Mouse (Mus musculus) limb, embryonic 11.5 days (tissue): ENCODE data around the gene Grik4. TPM values are rescaled to one million over a fixed set of nuclear protein-coding genes. Genes with fewer than 3 reads are reported as not detected.

Experiments used
- ATAC-seq: fragments of 200-750 bp; cut with Nextera tagmentation; 2 replicates; pipeline ENCODE4 v1.8.0; 2017; ENCODE audit warnings: low read depth; ENCODE audit not compliant: insufficient number of reproducible peaks, low FRiP score, low TSS enrichment
- DNase-seq: peaks from one replicate; pipeline ENCODE4 v3.0.0-alpha.2; 2015; ENCODE audit warnings: low spot score
- H3K27ac ChIP-seq: fragments of 300-500 bp; sonication (generic); replicated peaks from 2 replicates; pipeline ENCODE4 v1.5.1; 2014; ENCODE audit warnings: low read depth, mild to moderate bottlenecking, low read length
- H3K27me3 ChIP-seq: fragments of 300-500 bp; sonication (generic); 2 replicates; pipeline ENCODE4 v1.6.1; 2014; ENCODE audit warnings: mild to moderate bottlenecking, low read length, mixed read lengths; ENCODE audit not compliant: control insufficient read depth, insufficient read depth
- H3K36me3 ChIP-seq: fragments of 300-500 bp; sonication (generic); 2 replicates; pipeline ENCODE4 v1.6.1; 2014; ENCODE audit warnings: mild to moderate bottlenecking, low read length, moderate library complexity, mixed read lengths; ENCODE audit not compliant: control insufficient read depth, insufficient read depth
- H3K4me1 ChIP-seq: fragments of 300-500 bp; sonication (generic); 2 replicates; pipeline ENCODE4 v1.6.1; 2014; ENCODE audit warnings: low read length, mixed read lengths; ENCODE audit not compliant: control insufficient read depth, insufficient read depth
- H3K4me2 ChIP-seq: fragments of 300-500 bp; sonication (generic); 2 replicates; pipeline ENCODE4 v1.6.1; 2014; ENCODE audit warnings: low read depth, mild to moderate bottlenecking, moderate library complexity; ENCODE audit not compliant: severe bottlenecking
- H3K4me3 ChIP-seq: fragments of 300-500 bp; sonication (generic); 2 replicates; pipeline ENCODE4 v1.5.1; 2014; ENCODE audit warnings: low read depth, low read length
- H3K9ac ChIP-seq: fragments of 300-500 bp; sonication (generic); 2 replicates; pipeline ENCODE4 v1.6.1; 2014; ENCODE audit warnings: mild to moderate bottlenecking, low read length
- H3K9me3 ChIP-seq: fragments of 300-500 bp; sonication (generic); 2 replicates; pipeline ENCODE4 v1.6.1; 2016; ENCODE audit warnings: low read length; ENCODE audit not compliant: control insufficient read depth
- WGBS: fragments of 180-500 bp; shearing (Covaris S2); extraction: QIAGEN DNeasy Blood & Tissue Kit; methylation state at CpG from one replicate; pipeline ENCODE4 v1.1.7; 2014; 5-methylcytosine and 5-hydroxymethylcytosine counted together
- polyA plus RNA-seq: library from polyadenylated mRNA; unstranded; fragments of >200 nt; fragmentation: Nextera tagmentation; extraction: Ambion mirVana; gene quantifications from 2 replicates; pipeline ENCODE4 v1.2.1, GENCODE M21; 2014

Gene Grik4
- polyA plus RNA-seq, 1 experiment from 2014 or later: 1.1 TPM

DNA sequence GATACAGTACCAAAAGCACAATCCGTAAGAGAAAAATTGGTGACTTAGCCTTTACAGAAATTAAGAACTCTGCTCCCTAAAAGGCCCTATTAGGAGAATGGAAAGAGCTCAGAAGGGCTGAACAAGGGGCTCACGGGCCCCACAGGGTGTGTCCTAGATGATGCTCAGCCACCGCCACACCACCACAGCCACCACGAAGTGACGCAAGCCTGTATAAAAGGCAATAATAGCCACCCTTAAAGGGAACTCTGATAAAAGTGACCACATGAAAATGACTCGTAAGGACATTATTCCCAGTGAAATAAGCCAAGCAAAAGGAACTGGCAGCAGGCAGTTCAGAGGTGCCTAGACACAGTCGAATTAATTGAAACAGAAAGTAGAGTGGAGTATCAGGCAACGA, 63.3 kb downstream of the Grik4 start:
- ATAC-seq (no peak), DNase-seq (no peak)
- peaks cover 7% of the 10 kb centered on the region; the same call in 1 of the 2 replicates for H3K4me1 ChIP-seq

DNA sequence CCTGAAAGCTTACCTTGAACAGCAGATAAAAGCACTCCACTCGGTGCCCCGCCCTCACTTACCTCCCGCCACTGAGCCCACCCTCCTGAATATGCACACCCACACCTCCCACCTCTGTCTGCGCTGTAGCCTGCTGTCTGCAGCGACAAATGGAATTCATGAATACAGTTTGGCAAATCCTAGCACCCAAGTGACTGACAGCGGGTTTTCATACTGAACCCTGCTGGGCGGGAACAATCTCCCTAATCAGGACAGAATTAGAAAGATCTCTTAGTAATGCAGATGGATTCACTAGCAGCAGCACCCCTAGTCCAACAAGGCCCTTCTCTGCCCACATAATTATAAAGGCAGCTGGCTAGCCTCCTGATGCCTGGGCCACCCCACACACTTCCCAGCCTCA, 65.9 kb downstream of the Grik4 start:
- Histone ChIP-seq H3K9me3 (no peaks in the 10 kb centered on the region), H3K36me3 (no peaks in the 10 kb centered on the region), H3K4me2 (no peak overlapping the region), H3K4me1 (peaks cover 7% of the 10 kb centered on the region; the same call in 1 of the 2 replicates), H3K9ac (no peak overlapping the region), H3K4me3 (no peak overlapping the region), H3K27me3 (0 out of 2 replicates have a peak, but pooled peaks cover 2% of the 10 kb centered on the region), H3K27ac (no peak overlapping the region)
- ATAC-seq: no peak
- DNase-seq: no peak
- 22% methylated on average over 7 of the region's 7 CpGs for WGBS

More for the DNA sequence above, 63.3 kb downstream of the Grik4 start:
- Histone ChIP-seq H3K9me3 (no peaks in the 10 kb centered on the region), H3K36me3 (no peaks in the 10 kb centered on the region), H3K27ac (no peak overlapping the region), H3K27me3 (0 out of 2 replicates have a peak, but pooled peaks cover 2% of the 10 kb centered on the region), H3K9ac (no peak overlapping the region), H3K4me2 (no peak overlapping the region), H3K4me3 (no peak overlapping the region)
- 65% methylated on average over 8 of the region's 8 CpGs for WGBS

DNA sequence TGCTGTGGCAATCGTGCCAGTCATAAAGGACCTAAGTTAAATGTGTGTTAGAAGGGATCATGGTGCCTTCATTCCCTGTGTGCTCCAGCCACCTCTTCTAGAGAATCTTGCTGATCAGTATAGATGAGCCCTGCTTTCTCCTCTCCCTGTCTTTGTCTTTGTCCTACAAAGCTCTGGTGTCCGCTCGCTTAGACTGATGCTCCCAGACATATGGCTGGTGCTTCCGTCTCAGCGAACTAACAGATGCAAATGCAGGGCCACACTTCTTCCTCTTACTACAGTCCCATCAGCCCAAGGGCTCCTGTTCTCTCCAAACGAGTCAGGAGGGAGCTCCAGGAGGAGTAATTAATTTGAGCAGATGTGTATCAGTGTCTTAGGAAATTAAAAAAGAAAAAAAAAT, 71.4 kb downstream of the Grik4 start:
- WGBS: 81% methylated on average over 6 of the region's 6 CpGs
- no peak overlapping the region for H3K27ac ChIP-seq
- peaks cover 9% of the 10 kb centered on the region; the same call in 1 of the 2 replicates for H3K4me1 ChIP-seq
- H3K4me2 ChIP-seq: no peak overlapping the region
- ATAC-seq (no peak), DNase-seq (no peak)
- no peak overlapping the region for H3K4me3 ChIP-seq
- H3K9ac ChIP-seq: no peak overlapping the region
- no peaks in the 10 kb centered on the region for H3K36me3 ChIP-seq
- H3K27me3 ChIP-seq: no peaks in the 10 kb centered on the region
- no peaks in the 10 kb centered on the region for H3K9me3 ChIP-seq

DNA sequence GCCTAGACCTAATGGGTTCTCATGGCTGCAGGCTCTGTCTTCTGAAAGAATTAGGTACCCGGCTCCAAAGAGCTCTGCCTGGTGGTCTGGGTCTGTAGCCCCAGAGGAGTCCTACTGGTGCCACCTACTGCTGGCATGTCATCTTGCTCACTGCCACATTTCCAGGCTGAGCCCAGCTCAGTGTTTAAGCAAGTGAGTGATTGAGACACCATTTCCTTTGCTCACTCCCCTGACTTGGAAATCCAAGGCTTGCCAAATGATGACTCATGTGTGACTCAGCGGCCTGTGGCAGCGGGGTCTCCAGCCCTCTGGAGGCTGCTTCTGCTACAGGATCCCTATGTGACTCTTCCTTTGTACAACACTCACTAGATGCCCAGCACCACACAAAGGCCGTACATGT, 72.6 kb downstream of the Grik4 start:
- H3K36me3 ChIP-seq: no peaks in the 10 kb centered on the region
- H3K27ac ChIP-seq: no peak overlapping the region
- WGBS: 86% methylated on average over 4 of the region's 4 CpGs
- H3K4me3 ChIP-seq: no peak overlapping the region
- no peak overlapping the region for H3K4me2 ChIP-seq
- DNase-seq (no peak), ATAC-seq (no peak)
- peaks cover 9% of the 10 kb centered on the region; the same call in 1 of the 2 replicates for H3K4me1 ChIP-seq
- H3K9me3 ChIP-seq: no peaks in the 10 kb centered on the region
- H3K9ac ChIP-seq: no peak overlapping the region
- H3K27me3 ChIP-seq: no peaks in the 10 kb centered on the region

DNA sequence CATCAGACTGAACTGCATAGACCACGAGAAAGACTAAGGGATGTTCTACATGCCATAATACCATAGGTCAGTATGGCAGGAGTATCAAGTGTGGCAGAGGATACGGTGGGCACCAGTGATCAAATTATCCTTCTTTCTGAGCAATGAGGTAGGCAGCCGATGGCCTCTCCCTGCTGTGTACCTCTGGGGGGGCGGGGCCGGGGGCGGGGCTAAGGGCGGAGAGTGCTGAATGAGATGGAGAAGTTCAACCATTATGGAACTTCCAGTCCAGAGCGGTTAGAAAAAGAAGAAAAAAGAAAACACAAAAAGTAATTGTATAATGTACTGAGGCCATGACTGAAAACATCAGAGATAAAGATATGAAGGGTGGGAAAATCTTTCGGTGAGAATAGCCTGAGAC, 74.0 kb downstream of the Grik4 start:
- DNase-seq (no peak), ATAC-seq (no peak)
- WGBS: 46% methylated on average over 9 of the region's 9 CpGs
- H3K27ac ChIP-seq: no peak overlapping the region
- H3K4me1 ChIP-seq: peaks cover 20% of the 10 kb centered on the region
- no peak overlapping the region for H3K4me3 ChIP-seq
- H3K9me3 ChIP-seq: no peaks in the 10 kb centered on the region
- H3K27me3 ChIP-seq: no peaks in the 10 kb centered on the region
- no peaks in the 10 kb centered on the region for H3K36me3 ChIP-seq
- no peak overlapping the region for H3K4me2 ChIP-seq
- H3K9ac ChIP-seq: no peak overlapping the region

DNA sequence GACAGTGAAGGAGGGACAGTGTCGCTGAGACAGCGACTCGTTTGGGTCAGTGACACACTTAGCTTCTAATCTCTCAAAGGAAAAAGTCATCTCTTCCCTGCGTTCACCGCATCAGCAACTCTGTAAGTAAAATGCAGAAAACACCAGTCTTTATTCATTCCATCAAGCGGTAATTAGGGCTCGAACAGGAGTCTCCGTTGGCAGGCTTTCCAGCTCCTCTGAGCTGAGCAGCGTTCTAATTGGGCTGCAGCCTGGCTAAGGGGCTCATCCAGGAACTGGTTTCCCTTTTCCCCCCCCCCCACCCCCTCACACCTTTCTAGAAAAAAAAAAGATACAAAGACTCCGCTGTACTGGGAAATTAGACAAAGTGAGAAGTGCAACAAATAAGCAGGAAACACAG, 75.8 kb downstream of the Grik4 start:
- Histone ChIP-seq H3K4me3 (no peak overlapping the region), H3K4me1 (peaks cover 24% of the 10 kb centered on the region), H3K36me3 (no peaks in the 10 kb centered on the region), H3K9ac (no peak overlapping the region), H3K4me2 (no peak overlapping the region; the same call in 1 of the 2 replicates), H3K27me3 (no peaks in the 10 kb centered on the region), H3K9me3 (no peaks in the 10 kb centered on the region), H3K27ac (no peak overlapping the region)
- no peak for ATAC-seq
- no peak for DNase-seq
- 44% methylated on average over 10 of the region's 10 CpGs for WGBS

DNA sequence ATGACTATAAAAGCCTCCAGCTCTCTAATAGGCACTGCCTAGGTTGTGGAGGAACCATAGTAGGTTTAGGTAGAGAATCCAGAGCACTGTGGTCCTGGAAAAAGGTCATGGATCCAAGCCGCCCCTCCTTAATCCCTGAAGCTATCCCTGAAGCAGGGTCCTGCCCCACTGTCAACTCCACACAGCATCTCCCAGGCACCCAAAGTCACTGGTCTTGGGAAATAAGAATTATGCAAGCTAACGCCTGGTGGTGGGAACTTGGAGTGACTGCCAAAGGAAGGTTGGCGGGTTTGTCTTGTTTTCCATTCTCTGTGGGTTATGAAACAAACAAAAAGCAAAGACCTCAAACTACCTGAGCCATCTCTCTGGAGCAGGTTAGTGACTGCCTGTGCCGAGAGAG, 77.6 kb downstream of the Grik4 start:
- Histone ChIP-seq H3K27me3 (no peaks in the 10 kb centered on the region), H3K4me1 (peaks cover 24% of the 10 kb centered on the region), H3K36me3 (no peaks in the 10 kb centered on the region), H3K9me3 (no peaks in the 10 kb centered on the region), H3K27ac (no peak overlapping the region), H3K4me3 (no peak overlapping the region), H3K9ac (no peak overlapping the region), H3K4me2 (no peak overlapping the region)
- ATAC-seq: no peak
- DNase-seq: no peak
- 86% methylated on average over 4 of the region's 4 CpGs for WGBS

DNA sequence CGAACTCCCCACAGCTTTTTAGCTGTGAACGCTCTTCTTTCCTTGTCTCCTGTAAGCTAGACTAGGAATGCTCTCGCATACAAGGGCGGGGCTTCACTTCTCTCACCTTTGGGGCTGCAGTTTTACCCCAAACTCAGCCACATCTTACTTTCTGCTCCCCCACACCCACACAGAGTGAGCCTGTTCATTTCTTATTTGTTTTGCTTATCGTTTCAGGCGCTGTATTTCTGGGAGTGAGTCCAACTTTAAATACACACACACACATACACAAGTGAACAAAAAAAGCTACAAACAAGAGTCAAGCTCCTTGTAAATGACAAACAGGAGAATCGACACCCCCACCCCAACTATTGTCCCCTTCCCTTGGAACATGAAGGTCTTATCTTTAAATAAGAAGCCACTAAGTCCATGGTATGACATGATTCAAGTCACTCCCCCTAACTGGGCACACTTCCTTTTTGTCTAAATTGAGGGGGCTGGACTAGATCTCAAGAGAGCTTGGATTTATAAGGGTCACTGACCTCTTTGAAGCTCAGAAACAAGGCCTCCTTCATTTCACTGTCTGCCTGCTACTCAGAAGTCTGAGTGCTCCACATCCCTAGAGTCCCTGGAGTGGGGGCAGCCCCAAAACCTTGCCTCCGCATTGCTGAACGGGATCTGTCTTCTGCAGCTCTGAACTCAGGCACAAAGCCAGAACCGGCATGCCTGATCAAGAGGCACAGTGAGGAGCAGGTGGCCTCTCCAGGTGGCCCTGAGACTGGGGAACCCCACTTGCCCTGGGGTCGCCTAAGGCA, 79.1 kb downstream of the Grik4 start:
- Histone ChIP-seq H3K4me1 (peaks cover 27% of the 10 kb centered on the region), H3K4me3 (no peak overlapping the region), H3K4me2 (no peak overlapping the region), H3K9ac (no peak overlapping the region), H3K27me3 (no peaks in the 10 kb centered on the region), H3K27ac (0 out of 2 replicates have a peak overlapping the region, but pooled peaks have one; percentile 14), H3K36me3 (no peaks in the 10 kb centered on the region), H3K9me3 (no peaks in the 10 kb centered on the region)
- DNase-seq (no peak), ATAC-seq (no peak)
- WGBS: 49% methylated on average over 11 of the region's 11 CpGs
